In genomic region chr7:119978576-119978975, GRCm38 (mm10) we compare ENCODE assay signal across 20 mouse cellular contexts.
"Had no signal": no experiment of that assay in that cellular context is flagged by ENCODE, and none has a peak within 500 bp of the region (broad histone marks: within the 10 kb centered on the region; RNA-seq: fewer than 3 reads in every experiment).

No protein-coding gene starts in this region.

- ATAC-seq: forebrain, postnatal 0 days; hindbrain, postnatal 0 days; liver, embryonic 12.5 days had no signal

- H3K27me3 ChIP-seq: heart, embryonic 12.5 days; hindbrain, embryonic 13.5 days; hindbrain, embryonic 15.5 days; limb, embryonic 13.5 days; limb, embryonic 15.5 days; liver, embryonic 12.5 days had no signal

- H3K9ac ChIP-seq: forebrain, postnatal 0 days; heart, embryonic 12.5 days; hindbrain, embryonic 13.5 days; hindbrain, embryonic 15.5 days; limb, embryonic 13.5 days; limb, embryonic 15.5 days; liver, embryonic 12.5 days; liver, embryonic 14.5 days had no signal

- H3K27ac ChIP-seq: heart, embryonic 10.5 days; hindbrain, embryonic 13.5 days; hindbrain, embryonic 15.5 days; hindbrain, postnatal 0 days; limb, embryonic 13.5 days; limb, embryonic 15.5 days; liver, embryonic 12.5 days; liver, embryonic 14.5 days had no signal

- H3K9me3 ChIP-seq: heart, embryonic 10.5 days; heart, embryonic 12.5 days; hindbrain, embryonic 13.5 days; hindbrain, embryonic 15.5 days; limb, embryonic 13.5 days; limb, embryonic 15.5 days; liver, embryonic 12.5 days had no signal

- DNase-seq: forebrain, postnatal 0 days; gastrocnemius, postnatal 14 days; gastrocnemius, postnatal 36 days; heart, adult 18-20 months; heart, postnatal 10 days; heart, postnatal 36 days; kidney, adult 18-20 months; kidney, postnatal 14 days; layer of hippocampus, adult 9-11 months; layer of hippocampus, postnatal 36 days; left cerebral cortex, postnatal 4 days had no signal

- H3K4me3 ChIP-seq: heart, embryonic 10.5 days; heart, embryonic 12.5 days; hindbrain, embryonic 13.5 days; hindbrain, embryonic 15.5 days; limb, embryonic 13.5 days; limb, embryonic 15.5 days; liver, embryonic 12.5 days had no signal

- H3K36me3 ChIP-seq: heart, embryonic 10.5 days; heart, embryonic 12.5 days; hindbrain, embryonic 13.5 days; hindbrain, embryonic 15.5 days; limb, embryonic 13.5 days; limb, embryonic 15.5 days; liver, embryonic 12.5 days had no signal

- H3K4me2 ChIP-seq: heart, embryonic 12.5 days; hindbrain, embryonic 13.5 days; hindbrain, embryonic 15.5 days; limb, embryonic 13.5 days; limb, embryonic 15.5 days; liver, embryonic 12.5 days had no signal

- H3K4me1 ChIP-seq: heart, embryonic 10.5 days; heart, embryonic 12.5 days; hindbrain, embryonic 13.5 days; hindbrain, embryonic 15.5 days; limb, embryonic 13.5 days; limb, embryonic 15.5 days; liver, embryonic 12.5 days had no signal
